Mouse (Mus musculus): ENCODE data around the gene Traip. TPM values are rescaled to one million over a fixed set of nuclear protein-coding genes. Genes with fewer than 3 reads are reported as not detected.
"Not testable (repeated sequence)": the region's sequence is repeated elsewhere in the genome, so short reads cannot be mapped to it uniquely, and the experiment has no call there.

The Traip gene
- total RNA-seq, 2 experiments from 2014 or later = 2.0 to 3.0 TPM

DNA sequence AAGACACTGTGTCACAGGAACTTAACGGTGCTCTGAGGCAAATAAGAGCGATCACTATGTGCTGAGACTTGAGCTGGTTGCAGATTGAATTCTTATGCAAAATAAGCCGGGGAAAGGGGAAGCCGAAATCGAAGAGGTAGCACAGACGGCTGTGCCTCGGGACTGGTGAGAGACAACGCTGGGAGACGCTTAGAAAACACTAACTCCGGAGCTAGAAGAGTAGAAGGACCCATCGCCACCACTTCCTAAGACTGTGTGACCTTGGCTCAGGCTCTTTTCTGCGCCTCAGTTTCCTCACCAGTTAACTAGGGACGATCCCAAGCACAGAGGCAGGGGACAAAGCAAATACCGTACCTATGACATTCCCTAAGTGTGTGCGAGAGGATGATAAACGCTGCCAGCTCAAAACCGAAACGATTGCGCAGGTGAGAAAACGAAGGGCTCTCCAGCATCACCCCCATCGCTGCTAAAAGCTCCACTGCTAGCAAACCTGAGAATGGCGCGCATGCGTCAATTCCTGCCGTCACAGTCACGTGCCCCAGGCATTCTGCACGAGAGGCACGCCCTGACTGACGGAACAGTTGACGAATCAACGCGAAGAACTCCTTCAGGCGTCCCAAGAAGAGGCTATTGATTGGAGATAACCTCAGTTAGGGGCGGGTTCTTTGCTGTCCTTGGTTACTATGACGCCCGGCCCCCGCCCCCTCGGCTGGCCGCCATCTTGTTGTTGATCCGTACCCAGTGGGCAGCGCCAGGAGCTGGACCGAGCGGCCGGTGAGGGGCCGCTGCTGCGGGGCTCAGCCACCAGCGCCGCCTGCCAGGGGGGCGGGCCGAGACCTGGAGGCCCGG is 52.2 kb downstream of the Traip start, which contains the start of gene Ip6k1:
Gene Ip6k1, plus strand, starts transcription at position 580 of the 849 bp plus-strand sequence.
- DNase-seq = peak; percentile 100

- DNase-seq = no peak
These were observed 53.0 kb downstream of the Traip start for GRCm38 (mm10) chr9:108002778-108003530.

GRCm38 (mm10) chr9:108003531-108003890 is 53.6 kb downstream of the Traip start:
- DNase-seq = peak in 1 of 2 experiments; percentile 20

GRCm38 (mm10) chr9:108008041-108008440 is 58.1 kb downstream of the Traip start:
- DNase-seq = no peak

DNA sequence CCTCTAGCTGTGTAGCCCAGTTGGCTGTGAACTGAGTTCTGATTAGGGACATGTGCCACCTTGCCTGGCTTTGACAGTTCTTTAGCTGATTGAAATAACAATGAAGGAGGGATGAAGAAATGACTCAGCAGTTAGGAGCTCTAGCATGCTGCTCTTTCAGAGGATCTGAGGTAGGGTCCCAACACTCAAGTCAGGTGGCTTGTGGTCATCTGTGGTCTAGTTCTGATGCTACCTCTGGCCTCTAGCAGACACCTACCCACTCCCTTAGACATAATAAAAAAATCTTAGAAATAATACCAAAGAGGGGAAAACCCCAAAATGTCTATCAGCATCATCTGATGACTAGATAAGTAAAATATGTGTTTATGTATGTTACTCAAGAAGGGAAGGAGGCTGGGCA is 60.4 kb downstream of the Traip start:
- DNase-seq = no peak

GRCm38 (mm10) chr9:108013577-108013976 is 63.6 kb downstream of the Traip start:
- not testable (repeated sequence) for DNase-seq

DNA sequence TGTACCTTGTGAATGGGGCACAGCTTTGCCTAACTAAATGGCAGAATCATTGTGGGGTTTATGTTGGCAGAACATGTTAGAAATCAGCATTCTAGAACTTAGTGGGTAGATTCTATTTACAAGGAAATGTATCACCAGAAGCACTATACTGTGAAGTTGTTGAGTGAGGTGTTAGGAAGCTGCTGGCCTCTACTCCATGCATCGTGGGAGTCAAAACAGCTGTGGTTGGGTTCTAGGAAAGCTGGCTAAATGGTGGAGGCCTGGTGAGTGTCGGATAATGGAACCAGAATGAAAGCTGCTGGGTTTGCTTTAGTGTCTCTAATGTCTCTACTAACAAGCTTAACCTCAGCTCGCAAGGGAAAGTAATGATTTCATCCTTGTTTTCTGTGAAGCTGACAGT is 67.2 kb downstream of the Traip start:
- no peak for DNase-seq

GRCm38 (mm10) chr9:108020741-108021140 is 70.8 kb downstream of the Traip start:
- peak in 1 of 2 experiments; percentile 7 for DNase-seq

Other genes starting within 250 kb of the Traip start
- gene Sema3f, start 239.7 kb upstream of the Traip start, total RNA-seq (2021) = 10 to 100 TPM; 22.6 to 41.3 TPM
- 100 to 1,000 TPM in 1 of 2 experiments, 10 to 100 TPM in 1; 91.6 to 126 TPM for gene Rbm5, start 179.1 kb upstream of the Traip start, total RNA-seq (2021)
- 10 to 100 TPM; 45.6 to 55.8 TPM for gene Rbm6, start 76.9 kb upstream of the Traip start, total RNA-seq (2021)
- 10 to 100 TPM; 17.7 to 19.8 TPM for gene Mon1a, start 62.0 kb upstream of the Traip start, total RNA-seq (2021)
- gene Mst1r, start 43.3 kb upstream of the Traip start, total RNA-seq (2021) = 10 to 100 TPM in 1 of 2 experiments, 1 to 10 TPM in 1; 5.2 to 11.9 TPM
- gene Actl11, start 21.7 kb upstream of the Traip start, total RNA-seq (2021) = not detected
- gene Camkv, start 14.5 kb upstream of the Traip start, total RNA-seq (2021) = 1 to 10 TPM; 2.9 to 3.6 TPM
- gene Uba7, start 25.4 kb downstream of the Traip start, total RNA-seq (2021) = 10 to 100 TPM; 15.8 to 21.3 TPM
- under 1 TPM; 0.33 to 0.40 TPM for gene Gm20661, start 32.9 kb downstream of the Traip start, total RNA-seq (2021)
- gene Inka1, start 35.7 kb downstream of the Traip start, total RNA-seq (2021) = 1 to 10 TPM; 4.0 to 5.7 TPM
- 1 to 10 TPM in 1 of 2 experiments, under 1 TPM in 1; 0.26 to 2.1 TPM for gene Cdhr4, start 42.4 kb downstream of the Traip start, total RNA-seq (2021)
- 1 to 10 TPM; 1.1 to 1.7 TPM for gene Gm20662, start 46.2 kb downstream of the Traip start, total RNA-seq (2021)
- 100 to 1,000 TPM; 124 to 129 TPM for gene Ip6k1, start 52.4 kb downstream of the Traip start, total RNA-seq (2021)
- 10 to 100 TPM; 27.0 to 28.5 TPM for gene Gmppb, start 99.1 kb downstream of the Traip start, total RNA-seq (2021)
- gene Amigo3, start 103.0 kb downstream of the Traip start, total RNA-seq (2021) = 1 to 10 TPM; 4.5 to 4.7 TPM
- under 1 TPM; 0.17 to 0.49 TPM for gene Mst1, start 130.3 kb downstream of the Traip start, total RNA-seq (2021)
- gene Rnf123, start 133.2 kb downstream of the Traip start, total RNA-seq (2021) = 10 to 100 TPM; 54.3 to 57.1 TPM
- gene Apeh, start 144.5 kb downstream of the Traip start, total RNA-seq (2021) = 10 to 100 TPM; 72.7 to 88.0 TPM
- 1 to 10 TPM; 3.2 to 4.3 TPM for gene Bsn, start 240.2 kb downstream of the Traip start, total RNA-seq (2021)

Data from adrenal gland, postnatal 36 days (tissue).